Mouse (Mus musculus) gastrocnemius, adult 18-20 months (tissue): ENCODE data around the gene Man1a. TPM values are rescaled to one million over a fixed set of nuclear protein-coding genes. Genes with fewer than 3 reads are reported as not detected.

Experiments used
- DNase-seq: peaks from one replicate; pipeline ENCODE4 v3.0.0; 2021; ENCODE audit warnings: low spot score
- long read RNA-seq, 2 experiments: library from polyadenylated mRNA; stranded (forward); transcript quantifications; one replicate each; pipeline ENCODE4 v2.0.0; 2021
- total RNA-seq, 2 experiments: library from RNA; stranded (reverse); gene quantifications; 2 replicates each; pipeline ENCODE4 v1.2.3; 2021

Man1a gene
- total RNA-seq, result 1 to 10 TPM; 7.1 to 8.9 TPM
- long read RNA-seq, experiment 1, full-length matches to known transcripts, result 5 of 8 reads
- long read RNA-seq, experiment 1, partial matches to known transcripts, result 3 of 8 reads
- long read RNA-seq, experiment 1, other reads (novel, unspliced or antisense), result 0 of 8 reads
- long read RNA-seq, experiment 2, full-length matches to known transcripts, result 4 of 5 reads
- long read RNA-seq, experiment 2, partial matches to known transcripts, result 0 of 5 reads
- long read RNA-seq, experiment 2, other reads (novel, unspliced or antisense), result 1 of 5 reads

- peak; percentile 50 for DNase-seq
Measured at GRCm38 (mm10) chr10:54076420-54076819, at the start of gene Man1a. Man1a (minus strand) TSS chr10:54076609.

- DNase-seq, result no peak
Measured at GRCm38 (mm10) chr10:54121816-54122215, 45.4 kb upstream of the Man1a start.

GRCm38 (mm10) chr10:54120375-54120774 is 44.0 kb upstream of the Man1a start:
- DNase-seq, result peak; percentile 13

DNA sequence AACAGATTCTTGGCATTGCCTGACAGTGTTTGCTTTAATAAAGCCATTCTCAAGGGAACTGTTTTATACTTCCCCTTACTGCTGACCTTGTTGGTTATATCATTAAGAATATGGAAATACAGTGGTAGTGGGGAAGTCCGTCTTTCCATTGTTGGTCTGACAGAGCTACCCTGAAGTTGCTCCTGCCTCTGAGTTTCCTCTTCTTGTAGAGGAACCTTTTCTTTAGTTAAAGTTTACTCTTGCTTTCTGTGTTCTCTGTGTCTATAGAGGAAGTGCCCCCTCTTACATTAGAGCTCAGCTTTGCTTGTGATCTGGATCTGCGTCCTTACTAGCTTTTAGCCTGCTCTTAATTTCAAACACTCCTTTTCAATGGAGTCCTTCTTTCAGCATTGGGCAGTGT is 42.9 kb upstream of the Man1a start:
- DNase-seq, result no peak

DNA sequence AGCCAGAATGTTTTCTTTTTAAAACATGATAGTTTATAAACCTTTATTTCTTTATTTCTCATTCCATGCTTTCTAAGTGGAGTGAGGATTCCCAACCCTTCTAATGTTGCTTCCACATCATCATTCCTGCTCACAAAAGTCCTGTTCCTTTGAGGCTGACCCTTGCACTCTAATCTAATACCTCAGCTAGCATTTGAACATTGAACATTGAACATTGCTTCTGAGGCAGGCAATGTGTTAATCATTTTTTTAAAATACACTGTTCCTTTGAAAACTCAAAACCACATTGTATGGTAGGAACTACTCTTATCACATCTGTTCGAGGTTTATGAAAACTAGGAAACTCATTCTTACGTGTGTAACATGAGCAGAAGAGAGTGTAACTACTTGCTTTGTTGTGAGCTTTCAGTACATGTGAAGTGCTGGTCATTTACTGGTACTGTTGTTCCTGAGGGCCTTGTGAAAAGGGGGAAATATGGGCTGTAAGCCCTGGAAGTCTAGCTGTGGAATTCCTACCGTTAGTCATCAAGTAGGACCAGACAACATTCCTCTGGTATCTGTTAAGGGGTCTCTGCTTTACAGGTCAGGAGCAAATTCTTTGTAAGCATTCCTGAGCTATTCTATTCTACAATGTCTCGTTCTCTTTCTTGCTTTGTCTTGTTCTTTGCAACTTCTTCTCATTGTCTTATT is 42.0 kb upstream of the Man1a start:
- no peak for DNase-seq

DNA sequence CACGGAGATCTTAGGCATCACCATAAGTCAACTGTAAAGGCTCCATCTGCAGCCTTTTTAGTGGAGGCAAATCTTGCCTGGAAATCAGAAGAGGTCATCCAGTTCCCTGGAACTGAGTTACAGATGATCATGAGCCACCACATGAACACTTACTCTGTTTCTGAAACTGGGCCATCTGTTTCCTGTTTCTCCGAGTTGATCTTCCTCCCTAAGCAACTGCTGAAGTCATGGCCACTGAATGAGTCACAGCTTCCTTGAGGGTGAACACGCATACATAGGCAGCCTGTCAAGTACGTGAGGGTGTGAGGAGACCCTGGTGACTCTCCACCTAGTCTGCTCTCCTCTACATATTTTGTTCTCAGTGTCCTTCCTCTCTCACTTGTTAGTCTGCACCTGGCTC is 41.4 kb upstream of the Man1a start:
- DNase-seq, result peak; percentile 54

GRCm38 (mm10) chr10:54103671-54104070 is 27.3 kb upstream of the Man1a start:
- no peak for DNase-seq

- no peak for DNase-seq
Measured at GRCm38 (mm10) chr10:54092081-54092480, 15.7 kb upstream of the Man1a start.

GRCm38 (mm10) chr10:54089923-54090322 is 13.5 kb upstream of the Man1a start:
- DNase-seq, result no peak

DNA sequence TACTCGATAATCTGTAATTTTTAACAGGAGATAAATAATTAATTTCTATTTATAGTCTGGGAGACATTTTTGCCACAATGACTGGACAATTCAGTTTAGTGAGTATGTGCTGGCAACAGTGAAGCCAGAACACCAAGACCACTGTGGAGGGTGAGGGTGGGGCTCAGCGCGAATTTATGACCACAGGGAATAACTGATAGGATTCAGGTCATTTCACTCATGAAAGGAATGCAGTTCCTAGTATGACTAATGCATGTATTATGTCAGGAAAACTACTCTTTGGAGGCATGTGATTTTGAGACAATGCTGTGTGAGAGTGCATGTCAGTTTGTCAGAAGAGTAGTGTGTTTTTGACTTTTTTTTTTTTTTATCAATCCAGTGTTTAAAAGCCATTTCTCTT is 10.9 kb upstream of the Man1a start:
- no peak for DNase-seq

DNA sequence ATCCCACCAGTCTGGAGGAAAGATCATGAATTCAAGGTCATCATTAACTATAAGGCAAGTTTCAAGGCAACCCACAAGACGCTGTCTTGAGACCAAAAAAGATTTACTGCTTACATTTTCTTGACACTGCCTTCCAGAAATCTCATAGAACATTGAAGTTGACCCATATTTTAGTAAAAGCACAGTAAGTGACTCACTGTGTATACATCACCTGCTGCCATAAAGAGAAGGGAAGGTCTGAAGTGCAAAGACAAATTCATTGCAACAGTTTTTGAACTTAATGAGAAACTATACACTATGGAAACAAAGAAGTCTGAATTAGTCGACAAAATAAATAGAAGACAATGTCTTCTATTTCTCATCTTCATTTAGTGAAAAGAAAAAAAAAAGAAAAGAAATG is 8.7 kb upstream of the Man1a start:
- no peak for DNase-seq

DNA sequence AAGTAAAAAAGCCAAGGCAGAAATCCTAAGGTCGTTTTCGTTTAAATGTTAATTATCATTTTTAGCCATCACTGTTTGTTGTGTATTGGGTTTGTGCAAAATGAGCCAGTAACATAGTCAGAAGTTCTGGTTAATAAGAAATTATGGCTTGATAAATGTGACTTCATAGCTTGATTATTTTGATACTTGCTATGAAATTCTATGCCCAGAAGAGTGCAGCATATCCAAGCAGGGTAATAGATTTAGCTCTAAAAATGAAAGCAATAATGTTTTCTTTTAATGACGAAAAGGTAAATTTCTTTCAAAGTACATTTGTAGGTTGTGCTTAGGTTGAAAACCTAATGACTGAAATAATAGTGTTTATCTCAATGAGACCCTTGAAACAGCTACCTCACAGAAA is 596 bp upstream of the Man1a start:
- DNase-seq, result no peak

- peak; percentile 96 for DNase-seq
Measured at GRCm38 (mm10) chr10:54075441-54076010, 883 bp downstream of the Man1a start.

- DNase-seq, result no peak
Measured at GRCm38 (mm10) chr10:54074609-54075421, 1.6 kb downstream of the Man1a start.

- no peak for DNase-seq
Measured at GRCm38 (mm10) chr10:54074247-54074608, 2.2 kb downstream of the Man1a start.

DNA sequence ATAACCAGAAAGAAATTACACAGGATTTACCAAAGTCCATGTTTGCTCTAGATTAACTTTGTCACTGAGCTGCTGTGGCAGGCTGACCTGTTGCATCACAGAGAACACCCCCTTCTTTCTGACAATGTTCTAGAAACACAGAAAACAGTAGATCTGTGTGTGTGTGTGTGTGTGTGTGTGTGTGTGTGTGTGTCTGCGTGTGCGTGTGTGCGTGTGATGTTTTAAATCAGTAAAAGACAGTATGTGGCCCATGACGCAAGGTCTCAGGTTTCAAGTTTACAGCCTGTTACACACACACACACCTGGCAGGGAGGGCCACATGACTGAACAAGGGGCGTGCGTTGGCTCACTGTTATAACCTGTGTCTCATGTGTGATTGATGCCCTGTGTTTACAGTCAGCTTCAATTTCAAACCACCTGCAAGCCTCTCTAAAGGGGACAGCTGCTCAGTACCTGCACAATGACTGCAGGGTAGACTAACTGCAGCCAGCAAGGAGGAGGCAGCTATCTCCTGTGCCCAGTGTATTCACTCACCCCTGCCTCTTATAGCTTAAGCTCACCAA is 2.7 kb downstream of the Man1a start:
- no peak for DNase-seq

GRCm38 (mm10) chr10:54072336-54072735 is 4.1 kb downstream of the Man1a start:
- no peak for DNase-seq

- no peak for DNase-seq
Measured at GRCm38 (mm10) chr10:54070496-54070895, 5.9 kb downstream of the Man1a start.

DNA sequence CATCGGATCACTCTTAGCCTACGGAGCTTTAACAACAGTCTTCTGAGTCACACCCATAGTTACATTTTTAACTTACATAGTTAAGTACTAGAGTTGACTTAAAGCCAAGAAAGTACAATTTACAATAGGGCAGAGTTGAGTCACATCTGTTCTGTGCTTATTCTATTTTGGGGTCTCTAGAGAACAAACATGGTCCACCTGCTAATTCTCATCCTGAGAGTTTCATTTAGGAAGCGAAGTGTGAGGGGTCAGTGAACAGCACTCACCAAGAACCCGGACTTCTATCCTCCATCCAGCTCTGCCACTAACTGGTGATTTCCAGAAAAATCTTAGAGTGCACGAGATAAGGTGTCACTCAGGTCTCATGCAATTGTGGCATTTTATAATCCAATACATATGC is 7.0 kb downstream of the Man1a start:
- no peak for DNase-seq

GRCm38 (mm10) chr10:54066683-54067082 is 9.7 kb downstream of the Man1a start:
- DNase-seq, result no peak

GRCm38 (mm10) chr10:54063551-54064260 is 12.7 kb downstream of the Man1a start:
- DNase-seq, result no peak
